Mouse (Mus musculus) G1E (cell line): Measurements from ENCODE around the gene Gusb.

Experiments used
- CTCF ChIP-seq: IDR thresholded peaks from 2 replicates; pipeline ENCODE4 v1.5.1; 2012; ENCODE audit warnings: low read depth, low read length, inconsistent platforms, mixed read lengths
- GATA1 ChIP-seq: IDR thresholded peaks from 2 replicates; pipeline ENCODE4 v1.6.1; 2012; ENCODE audit warnings: borderline replicate concordance, low read length, inconsistent platforms, mixed read lengths
- GATA2 ChIP-seq: IDR thresholded peaks from 2 replicates; pipeline ENCODE4 v1.6.1; 2012; ENCODE audit warnings: low read depth, low read length, inconsistent platforms, borderline replicate concordance
- TAL1 ChIP-seq: conservative IDR thresholded peaks from 2 replicates; pipeline ENCODE4 v1.6.1; 2012; ENCODE audit warnings: low read depth, low read length, inconsistent platforms, mixed read lengths

DNA sequence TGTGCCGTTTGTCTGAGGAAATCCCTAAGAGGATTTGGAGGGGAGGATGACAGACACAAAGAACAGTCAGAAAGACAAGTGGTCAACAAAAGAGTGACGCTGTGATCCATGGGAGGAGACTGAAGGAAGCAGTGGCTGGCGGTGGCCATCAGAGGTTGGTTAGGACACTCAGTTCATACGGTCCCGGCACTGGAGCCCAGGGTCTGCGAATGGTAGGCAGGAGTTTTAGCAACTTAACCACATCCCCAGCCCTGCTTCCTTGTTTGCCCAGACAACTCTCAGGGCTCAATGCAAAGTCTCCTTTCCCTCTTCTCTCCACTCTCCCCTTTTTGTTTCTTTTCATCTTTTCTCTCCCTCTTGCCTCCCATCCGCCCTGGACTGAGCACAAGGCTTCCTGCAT lies 43.3 kb upstream of the Gusb start:
- TF ChIP-seq CTCF (no peak), GATA1 (no peak), TAL1 (no peak), GATA2 (no peak)
